In genomic region chr10:39426833-39427490, GRCm38 (mm10) we compare ENCODE assay signal across 11 mouse cellular contexts. TPM values are rescaled to one million over a fixed set of nuclear protein-coding genes. Genes with fewer than 3 reads are reported as not detected.
DNase-seq lines count a peak whose midpoint lies in the region; ATAC-seq and TF ChIP-seq lines count a peak whose summit lies in the region.
"Had no signal": no experiment of that assay in that cellular context is flagged by ENCODE, and none has a peak within 500 bp of the region (broad histone marks: within the 10 kb centered on the region; RNA-seq: fewer than 3 reads in every experiment).

No protein-coding gene starts in this region.

- peaks cover 21% of the 10 kb centered on the region for H3K4me1 ChIP-seq in forebrain, embryonic 16.5 days (replicated peaks; ENCODE audit: control insufficient read depth, insufficient read depth, low read length)
- peaks cover 10% of the 10 kb centered on the region for H3K4me1 ChIP-seq in midbrain, embryonic 11.5 days (ENCODE audit: control insufficient read depth, insufficient read depth, low read length)
- no peaks in the 10 kb centered on the region for H3K4me1 ChIP-seq in kidney, adult 2 months (ENCODE audit: control insufficient read depth, insufficient read depth, low read length)

- no peak overlapping the region for H3K4me3 ChIP-seq in forebrain, embryonic 16.5 days (replicated peaks; ENCODE audit: low read length)
- H3K4me3 ChIP-seq in midbrain, embryonic 11.5 days (ENCODE audit: low read depth, low read length), result no peak overlapping the region
- no peak overlapping the region for H3K4me3 ChIP-seq in kidney, adult 2 months (ENCODE audit: insufficient read depth, low read depth, low read length)
- H3K4me3 ChIP-seq: embryonic facial prominence, embryonic 13.5 days had no signal

- peak overlapping the region; percentile 77 for H3K27ac ChIP-seq in forebrain, embryonic 16.5 days (ENCODE audit: low read length)
- no peak overlapping the region for H3K27ac ChIP-seq in midbrain, embryonic 11.5 days (ENCODE audit: low read depth, low read length)
- no peak overlapping the region for H3K27ac ChIP-seq in kidney, adult 2 months (ENCODE audit: insufficient read depth, low read depth, low read length)
- H3K27ac ChIP-seq: embryonic facial prominence, embryonic 13.5 days had no signal

- TF ChIP-seq POLR2A in brain, embryonic 14.5 days (IDR thresholded peaks at IDR 0.05; ENCODE audit: borderline replicate concordance, extremely low read depth, insufficient read depth, insufficient read length, poor library complexity, severe bottlenecking), result no peak
- no peak for TF ChIP-seq POLR2A in kidney, adult 2 months (IDR thresholded peaks at IDR 0.05; ENCODE audit: low read depth, low read length)

- peak; percentile 91 for ATAC-seq in forebrain, embryonic 16.5 days
- peak; percentile 65; the same call in 1 of the 2 replicates for ATAC-seq in midbrain, embryonic 11.5 days (ENCODE audit: low FRiP score)
- ATAC-seq in erythroblast, adult 5-6 weeks (replicated peaks; ENCODE audit: low FRiP score, poor library complexity, severe bottlenecking), result no peak

- 31% methylated on average over 5 of the region's 5 CpGs for WGBS in forebrain, embryonic 16.5 days
- WGBS in midbrain, embryonic 11.5 days, result 61% methylated on average over 5 of the region's 5 CpGs
- 77% methylated on average over 5 of the region's 5 CpGs for WGBS in kidney, adult 2 months

- peak; percentile 53 for DNase-seq in embryo, embryonic 10 days (ENCODE audit: low spot score)
- DNase-seq in embryo, embryonic 9.5 days (ENCODE audit: extremely low spot score), result no peak
- DNase-seq in brain, embryonic 14.5 days (ENCODE audit: low read depth), result peak; percentile 83
- no peak for DNase-seq in midbrain, embryonic 11.5 days (ENCODE audit: low spot score, missing footprints)
- DNase-seq in kidney, adult 2 months, result no peak
- DNase-seq in thymus, adult 18-20 months, result no peak
- DNase-seq: gastrocnemius, postnatal 36 days had no signal

- no peak overlapping the region for H3K4me2 ChIP-seq in forebrain, embryonic 16.5 days (ENCODE audit: low read length)
- H3K4me2 ChIP-seq in midbrain, embryonic 11.5 days, result no peak overlapping the region
- H3K4me2 ChIP-seq: embryonic facial prominence, embryonic 13.5 days; liver, embryonic 11.5 days had no signal

- no peaks in the 10 kb centered on the region for H3K9me3 ChIP-seq in forebrain, embryonic 16.5 days (ENCODE audit: control insufficient read depth, low read length)
- H3K9me3 ChIP-seq in midbrain, embryonic 11.5 days (ENCODE audit: control insufficient read depth, low read length), result no peaks in the 10 kb centered on the region
- H3K9me3 ChIP-seq: embryonic facial prominence, embryonic 13.5 days had no signal

- TF ChIP-seq CTCF in brain, embryonic 14.5 days (IDR thresholded peaks at IDR 0.05; ENCODE audit: borderline replicate concordance, extremely low read depth, insufficient read depth, insufficient read length), result no peak
- TF ChIP-seq CTCF in kidney, adult 2 months (conservative IDR thresholded peaks at IDR 0.05; ENCODE audit: insufficient read depth, insufficient read length, low read depth, low read length), result no peak

- no peaks in the 10 kb centered on the region for H3K27me3 ChIP-seq in forebrain, embryonic 16.5 days (replicated peaks; ENCODE audit: control insufficient read depth, insufficient read depth, low read length)
- H3K27me3 ChIP-seq in midbrain, embryonic 11.5 days (ENCODE audit: control insufficient read depth, insufficient read depth, low read length), result no peaks in the 10 kb centered on the region
- H3K27me3 ChIP-seq in kidney, adult 2 months (replicated peaks; ENCODE audit: control insufficient read depth, insufficient read depth, low read length), result no peaks in the 10 kb centered on the region
- H3K27me3 ChIP-seq: embryonic facial prominence, embryonic 13.5 days had no signal

- H3K36me3 ChIP-seq in forebrain, embryonic 16.5 days (ENCODE audit: control insufficient read depth, insufficient read depth), result no peaks in the 10 kb centered on the region
- no peaks in the 10 kb centered on the region for H3K36me3 ChIP-seq in midbrain, embryonic 11.5 days (ENCODE audit: control insufficient read depth, insufficient read depth, low read length)
- H3K36me3 ChIP-seq in kidney, adult 2 months (ENCODE audit: control insufficient read depth, insufficient read depth, low read length), result no peaks in the 10 kb centered on the region

- H3K9ac ChIP-seq in forebrain, embryonic 16.5 days (replicated peaks; ENCODE audit: low read depth, low read length), result no peak overlapping the region
- no peak overlapping the region for H3K9ac ChIP-seq in midbrain, embryonic 11.5 days (ENCODE audit: low read length)
- H3K9ac ChIP-seq: embryonic facial prominence, embryonic 13.5 days had no signal

RNA-seq across cellular contexts. Expression of gene Fyn, which starts 58.3 kb away (rescaled TPM):
- 106 and 134 TPM in 2 replicates for polyA plus RNA-seq in brain, embryonic 14.5 days (2012; rRNA removed)
- 74.4 and 75.7 TPM in 2 replicates for polyA plus RNA-seq in forebrain, embryonic 16.5 days (2015; fragmentation: Nextera tagmentation; extraction: Ambion mirVana)
- polyA plus RNA-seq in midbrain, embryonic 11.5 days (2014; fragmentation: Nextera tagmentation; extraction: Ambion mirVana), result 43.7 and 44.3 TPM in 2 replicates
- polyA plus RNA-seq in kidney, adult 2 months (2012; rRNA removed), result 10.6 and 12.9 TPM in 2 replicates
- 2.5 and 3.7 TPM in 2 replicates for total RNA-seq in erythroblast, adult 5-6 weeks (2015; ENCODE audit: low replicate concordance)
- 5.6 and 5.7 TPM in 2 replicates for total RNA-seq in erythroblast, adult 5-6 weeks (2017; ENCODE audit: low replicate concordance)

Comparison
In these comparisons a context has a peak if more than half of its experiments do, and no peak if none do; other contexts are left out.
1. DNase-seq: peak in embryo, embryonic 10 days (single experiment) and brain, embryonic 14.5 days (single experiment); none in embryo, embryonic 9.5 days (single experiment), midbrain, embryonic 11.5 days (single experiment), kidney, adult 2 months (single experiment) and thymus, adult 18-20 months (0 of 2).